ENCODE assay signal across 8 mouse cellular contexts in the genomic region with DNA sequence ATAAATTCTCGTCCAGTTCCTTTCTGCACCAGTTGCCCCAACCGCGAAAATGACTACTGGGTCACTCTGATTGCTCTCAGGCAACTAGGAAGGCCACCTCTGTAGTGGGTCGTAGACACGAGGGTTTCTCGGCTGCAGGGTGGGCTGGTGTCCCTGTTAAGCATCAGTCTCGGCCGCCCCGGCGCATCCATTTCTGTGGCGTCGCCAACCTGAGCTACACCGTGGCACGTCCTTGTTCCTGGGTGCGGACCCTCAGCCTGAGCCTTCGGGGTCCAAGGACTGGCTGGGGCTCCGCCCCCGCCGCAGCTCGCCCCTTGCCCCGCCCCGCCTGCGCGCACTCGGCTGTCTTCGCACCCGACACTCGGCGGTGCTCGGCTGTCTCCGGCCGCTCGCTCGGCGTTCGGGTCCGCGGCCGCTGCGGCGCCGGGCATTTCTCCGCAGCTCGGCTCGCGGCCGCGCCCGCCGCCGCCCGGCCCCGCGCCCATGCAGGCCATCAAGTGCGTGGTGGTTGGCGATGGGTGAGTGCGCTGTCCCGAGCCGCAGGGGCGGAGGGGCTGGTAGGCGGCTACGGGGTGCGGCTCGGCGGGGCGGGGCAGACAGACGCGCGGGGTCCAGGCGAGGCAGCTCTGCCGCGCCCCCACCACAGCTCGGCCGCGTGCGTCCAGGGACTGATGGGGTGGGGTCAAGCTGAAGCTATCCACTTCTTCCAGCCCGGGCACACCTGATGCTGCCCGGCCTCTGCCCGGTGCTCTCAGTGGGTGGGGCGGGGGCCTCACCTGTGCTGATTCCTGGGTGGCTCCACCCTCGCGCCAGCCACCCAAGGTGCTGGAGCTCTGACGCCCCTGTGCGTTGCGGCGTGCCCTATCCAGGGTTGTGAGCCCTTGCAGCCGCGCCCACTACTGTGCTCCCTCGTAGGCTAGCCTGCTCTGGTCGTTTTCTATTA. TPM values are rescaled to one million over a fixed set of nuclear protein-coding genes. Genes with fewer than 3 reads are reported as not detected.
A peak's percentile ranks its signal among the peaks of the same experiment; 100 is the strongest.
DNase-seq lines count a peak whose midpoint lies in the region; ATAC-seq and TF ChIP-seq lines count a peak whose summit lies in the region.

Rac3 (plus strand) TSS at position 347 of the 943 bp plus-strand sequence.

- no peak for TF ChIP-seq POLR2A in ES-Bruce4 (IDR thresholded peaks at IDR 0.05; ENCODE audit: insufficient read depth, low read length)

- no peaks in the 10 kb centered on the region for H3K27me3 ChIP-seq in ES-Bruce4 (ENCODE audit: control insufficient read depth, insufficient read depth, low read length, poor library complexity, severe bottlenecking)
- H3K27me3 ChIP-seq in embryonic facial prominence, embryonic 12.5 days, result peaks cover 14% of the 10 kb centered on the region; the same call in 1 of the 2 replicates
- H3K27me3 ChIP-seq in lung, embryonic 14.5 days (ENCODE audit: insufficient read depth, low read length), result no peaks in the 10 kb centered on the region
- peaks cover 7% of the 10 kb centered on the region; the same call in 1 of the 2 replicates for H3K27me3 ChIP-seq in neural tube, embryonic 15.5 days (replicated peaks)

- H3K4me2 ChIP-seq in embryonic facial prominence, embryonic 12.5 days (replicated peaks), result peak within 1 kb of the TSS; percentile 93
- H3K4me2 ChIP-seq in lung, embryonic 14.5 days, result peak within 1 kb of the TSS; percentile 99
- H3K4me2 ChIP-seq in neural tube, embryonic 15.5 days, result peak within 1 kb of the TSS; percentile 89

- peak; percentile 76 for ATAC-seq in embryonic facial prominence, embryonic 12.5 days (ENCODE audit: insufficient number of reproducible peaks, insufficient read depth, low FRiP score, low TSS enrichment)
- peak; percentile 74 for ATAC-seq in lung, embryonic 14.5 days (ENCODE audit: insufficient read depth)
- ATAC-seq in neural tube, embryonic 15.5 days (ENCODE audit: low FRiP score), result peak; percentile 91
- ATAC-seq in erythroid progenitor cell, adult 5-6 weeks (replicated peaks; ENCODE audit: low FRiP score, poor library complexity, severe bottlenecking), result no peak

- TF ChIP-seq CTCF in ES-Bruce4 (IDR thresholded peaks at IDR 0.05; ENCODE audit: low read depth, low read length), result no peak
- TF ChIP-seq CTCF in layer of hippocampus, adult 2 months (conservative IDR thresholded peaks at IDR 0.05), result no peak
- TF ChIP-seq CTCF in lung, embryonic 14.5 days (IDR thresholded peaks at IDR 0.05; ENCODE audit: low read depth), result no peak

- WGBS in embryonic facial prominence, embryonic 12.5 days, result 1% methylated on average over 89 of the region's 90 CpGs
- 1% methylated on average over 90 of the region's 90 CpGs for WGBS in lung, embryonic 14.5 days
- under 1% methylated on average over 84 of the region's 90 CpGs for WGBS in neural tube, embryonic 15.5 days

- DNase-seq in adrenal gland, adult 8-10 months, result no peak
- DNase-seq in heart, postnatal 36 days, result peak; percentile 68 to 69
- DNase-seq in layer of hippocampus, adult 2 months (ENCODE audit: low spot score in 2 of 2), result peak in 1 of 2 experiments; percentile 73
- DNase-seq in lung, embryonic 14.5 days, result peak; percentile 89

- peak within 1 kb of the TSS; percentile 57 for H3K9ac ChIP-seq in ES-Bruce4 (ENCODE audit: low read depth, poor library complexity, severe bottlenecking)
- peak within 1 kb of the TSS; percentile 86 for H3K9ac ChIP-seq in embryonic facial prominence, embryonic 12.5 days
- H3K9ac ChIP-seq in lung, embryonic 14.5 days, result peak within 1 kb of the TSS; percentile 68
- peak within 1 kb of the TSS; percentile 76 for H3K9ac ChIP-seq in neural tube, embryonic 15.5 days (replicated peaks)

- TF ChIP-seq EP300 in ES-Bruce4 (IDR thresholded peaks at IDR 0.05; ENCODE audit: insufficient read depth, low read depth, low read length), result no peak

- intact Hi-C loops in heart, postnatal 36 days (cut with DNase I), result loop anchor here (2.0 to 5.0 kb wide), 2 partner anchors 27 to 186 kb away; no protein-coding TSS in a partner anchor

- peaks cover 9% of the 10 kb centered on the region for H3K36me3 ChIP-seq in ES-Bruce4 (ENCODE audit: control insufficient read depth, insufficient read depth, low read length, poor library complexity, severe bottlenecking)
- peaks cover 38% of the 10 kb centered on the region for H3K36me3 ChIP-seq in embryonic facial prominence, embryonic 12.5 days
- H3K36me3 ChIP-seq in lung, embryonic 14.5 days (ENCODE audit: insufficient read depth), result peaks cover 35% of the 10 kb centered on the region
- H3K36me3 ChIP-seq in neural tube, embryonic 15.5 days, result peaks cover 39% of the 10 kb centered on the region

- H3K27ac ChIP-seq in ES-Bruce4 (ENCODE audit: insufficient read depth, low read length), result no peak within 1 kb of the TSS
- H3K27ac ChIP-seq in embryonic facial prominence, embryonic 12.5 days, result no peak within 1 kb of the TSS
- H3K27ac ChIP-seq in layer of hippocampus, adult 2 months, result peak within 1 kb of the TSS; percentile 72
- peak within 1 kb of the TSS; percentile 46; the same call in 1 of the 2 replicates for H3K27ac ChIP-seq in lung, embryonic 14.5 days (ENCODE audit: low read depth)
- peak within 1 kb of the TSS; percentile 81 for H3K27ac ChIP-seq in neural tube, embryonic 15.5 days (replicated peaks)

- H3K4me1 ChIP-seq in ES-Bruce4 (ENCODE audit: control insufficient read depth, insufficient read depth, low read length), result no peaks in the 10 kb centered on the region
- peaks cover 13% of the 10 kb centered on the region for H3K4me1 ChIP-seq in embryonic facial prominence, embryonic 12.5 days
- 0 out of 2 replicates have a peak, but pooled peaks cover 5% of the 10 kb centered on the region for H3K4me1 ChIP-seq in lung, embryonic 14.5 days (ENCODE audit: insufficient read depth)
- peaks cover 36% of the 10 kb centered on the region for H3K4me1 ChIP-seq in neural tube, embryonic 15.5 days

- H3K4me3 ChIP-seq in ES-Bruce4 (ENCODE audit: low read depth, low read length), result peak within 1 kb of the TSS; percentile 64
- peak within 1 kb of the TSS; percentile 67 for H3K4me3 ChIP-seq in embryonic facial prominence, embryonic 12.5 days
- peak within 1 kb of the TSS; percentile 59 for H3K4me3 ChIP-seq in layer of hippocampus, adult 2 months
- H3K4me3 ChIP-seq in lung, embryonic 14.5 days (ENCODE audit: low read depth, low read length), result peak within 1 kb of the TSS; percentile 61
- peak within 1 kb of the TSS; percentile 63 for H3K4me3 ChIP-seq in neural tube, embryonic 15.5 days (replicated peaks)

- no peaks in the 10 kb centered on the region for H3K9me3 ChIP-seq in ES-Bruce4 (replicated peaks; ENCODE audit: control insufficient read depth, insufficient read depth, low read length, poor library complexity, severe bottlenecking)
- no peaks in the 10 kb centered on the region for H3K9me3 ChIP-seq in embryonic facial prominence, embryonic 12.5 days
- no peaks in the 10 kb centered on the region for H3K9me3 ChIP-seq in lung, embryonic 14.5 days (ENCODE audit: low read depth, low read length)
- no peaks in the 10 kb centered on the region for H3K9me3 ChIP-seq in neural tube, embryonic 15.5 days (replicated peaks)

RNA-seq across cellular contexts. Expression of gene Rac3, which starts in this region (rescaled TPM):
- 16.6 and 20.7 TPM in 2 replicates for polyA plus RNA-seq in ES-Bruce4 (2011; ENCODE audit: insufficient read depth, insufficient read length, low read depth, missing spikeins)
- total RNA-seq in adrenal gland, adult 8-10 months (2022), result 10 to 100 TPM; 11.1 to 23.9 (median 15.9) TPM
- 59.7 and 62.8 TPM in 2 replicates for polyA plus RNA-seq in embryonic facial prominence, embryonic 12.5 days (2016; fragmentation: Nextera tagmentation; extraction: Ambion mirVana)
- total RNA-seq in heart, postnatal 36 days (2021), result 1 to 10 TPM in 1 of 2 experiments, under 1 TPM in 1; 0.36 to 1.6 TPM
- 10 to 100 TPM; 36.4 to 38.2 TPM for total RNA-seq in layer of hippocampus, adult 2 months (2021)
- polyA plus RNA-seq in lung, embryonic 14.5 days (2014; fragmentation: Nextera tagmentation; extraction: Ambion mirVana), result 10.3 and 10.7 TPM in 2 replicates
- polyA plus RNA-seq in neural tube, embryonic 15.5 days (2015; fragmentation: Nextera tagmentation; extraction: Ambion mirVana), result 459 and 611 TPM in 2 replicates
- not detected in 2 replicates for total RNA-seq in erythroid progenitor cell, adult 5-6 weeks (2015; ENCODE audit: low replicate concordance)
- 1.3 and 3.5 TPM in 2 replicates for total RNA-seq in erythroid progenitor cell, adult 5-6 weeks (2017; ENCODE audit: low replicate concordance)

Comparison
In these comparisons a context has a peak if more than half of its experiments do, and no peak if none do; other contexts are left out.
1. H3K27ac ChIP-seq: peak in layer of hippocampus, adult 2 months (single experiment), lung, embryonic 14.5 days (single experiment) and neural tube, embryonic 15.5 days (single experiment); none in ES-Bruce4 (single experiment) and embryonic facial prominence, embryonic 12.5 days (single experiment).
2. Peak in every context shown above with its lines, with median percentiles within 50 percentile points of each other: H3K4me3 ChIP-seq, H3K9ac ChIP-seq and H3K4me2 ChIP-seq.